Mouse (Mus musculus) ES-Bruce4 (cell line): Measurements from ENCODE around the gene Zscan20. TPM values are rescaled to one million over a fixed set of nuclear protein-coding genes. Genes with fewer than 3 reads are reported as not detected.
A peak's percentile ranks its signal among the peaks of the same experiment; 100 is the strongest.

Experiments
- H3K27ac ChIP-seq: 2 replicates; pipeline ENCODE4 v1.5.1; 2012; ENCODE audit warnings: low read length, inconsistent platforms; ENCODE audit not compliant: insufficient read depth
- H3K27me3 ChIP-seq: 2 replicates; pipeline ENCODE4 v1.6.1; 2012; ENCODE audit warnings: mild to moderate bottlenecking, low read length, inconsistent platforms; ENCODE audit not compliant: control insufficient read depth, poor library complexity, insufficient read depth, severe bottlenecking
- H3K36me3 ChIP-seq: 2 replicates; pipeline ENCODE4 v1.6.1; 2012; ENCODE audit warnings: inconsistent platforms, mild to moderate bottlenecking, low read length, moderate library complexity; ENCODE audit not compliant: control insufficient read depth, poor library complexity, insufficient read depth, severe bottlenecking
- H3K4me1 ChIP-seq: one replicate; pipeline ENCODE4 v1.8.1; 2011; ENCODE audit warnings: low read length; ENCODE audit not compliant: control insufficient read depth, insufficient read depth
- H3K4me3 ChIP-seq: 2 replicates; pipeline ENCODE4 v1.5.1; 2011; ENCODE audit warnings: low read depth, mild to moderate bottlenecking, low read length
- H3K9ac ChIP-seq: 2 replicates; pipeline ENCODE4 v1.6.1; 2012; ENCODE audit warnings: low read depth, mild to moderate bottlenecking, inconsistent platforms; ENCODE audit not compliant: poor library complexity, severe bottlenecking
- H3K9me3 ChIP-seq: replicated peaks from 2 replicates; pipeline ENCODE4 v1.6.1; 2012; ENCODE audit warnings: mild to moderate bottlenecking, low read length, inconsistent platforms; ENCODE audit not compliant: control insufficient read depth, poor library complexity, insufficient read depth, severe bottlenecking
- CTCF ChIP-seq: IDR thresholded peaks from one replicate; pipeline ENCODE4 v1.8.1; 2011; ENCODE audit warnings: low read depth, low read length
- EP300 ChIP-seq: IDR thresholded peaks from 2 replicates; pipeline ENCODE4 v1.6.1; 2011; ENCODE audit warnings: low read depth, low read length; ENCODE audit not compliant: insufficient read depth
- POLR2A ChIP-seq: IDR thresholded peaks from one replicate; pipeline ENCODE4 v1.8.1; 2011; ENCODE audit warnings: low read length; ENCODE audit not compliant: insufficient read depth
- polyA plus RNA-seq: library from polyadenylated mRNA; stranded (reverse); fragments of >200 nt; gene quantifications from 2 replicates; pipeline ENCODE4 v1.2.4, GENCODE M21; 2011; ENCODE audit warnings: low read depth; ENCODE audit not compliant: missing spikeins, insufficient read depth, insufficient read length

The Zscan20 gene
- polyA plus RNA-seq = 6.1 and 6.5 TPM in 2 replicates

GRCm38 (mm10) chr4:128609925-128610402 lies at the start of gene Zscan20:
Gene Zscan20, minus strand, starts transcription at chr4:128610098.
- H3K27ac ChIP-seq = no peak within 1 kb of the TSS
- H3K36me3 ChIP-seq = no peaks in the 10 kb centered on the region
- peak within 1 kb of the TSS; percentile 86 for H3K4me3 ChIP-seq
- peak within 1 kb of the TSS; percentile 36 for H3K9ac ChIP-seq
- H3K9me3 ChIP-seq = no peaks in the 10 kb centered on the region
- H3K4me1 ChIP-seq = no peaks in the 10 kb centered on the region
- no peaks in the 10 kb centered on the region for H3K27me3 ChIP-seq
- TF ChIP-seq CTCF = no peak
- TF ChIP-seq EP300 = no peak
- TF ChIP-seq POLR2A = no peak

DNA sequence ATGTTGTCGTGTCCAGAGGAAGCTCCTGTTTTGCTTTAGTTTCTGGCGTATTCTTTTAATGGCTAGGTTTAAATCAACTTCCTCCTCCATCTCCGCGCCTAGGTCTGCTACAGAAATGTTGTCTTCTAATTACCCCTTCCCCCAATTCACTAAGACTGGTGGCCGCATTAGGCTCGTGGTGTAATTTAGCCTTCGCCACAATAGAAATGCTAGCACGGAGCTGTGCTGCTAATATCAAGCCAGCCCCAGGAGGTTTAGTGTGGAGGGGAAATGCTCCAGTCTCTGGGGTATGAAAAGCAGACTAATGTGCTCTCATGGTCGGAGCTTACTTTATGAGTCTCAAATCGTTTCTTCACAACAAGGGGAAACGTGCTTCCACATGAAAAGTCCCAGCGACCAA lies 45.5 kb upstream of the Zscan20 start:
- TF ChIP-seq EP300 = no peak
- no peak for TF ChIP-seq CTCF
- no peak for TF ChIP-seq POLR2A
- no peaks in the 10 kb centered on the region for H3K4me1 ChIP-seq
- peak overlapping the region; percentile 68 for H3K9ac ChIP-seq
- no peaks in the 10 kb centered on the region for H3K36me3 ChIP-seq
- no peaks in the 10 kb centered on the region for H3K9me3 ChIP-seq
- H3K27me3 ChIP-seq = 0 out of 2 replicates have a peak, but pooled peaks cover 1% of the 10 kb centered on the region
- peak overlapping the region; percentile 71 for H3K4me3 ChIP-seq
- H3K27ac ChIP-seq = no peak overlapping the region

DNA sequence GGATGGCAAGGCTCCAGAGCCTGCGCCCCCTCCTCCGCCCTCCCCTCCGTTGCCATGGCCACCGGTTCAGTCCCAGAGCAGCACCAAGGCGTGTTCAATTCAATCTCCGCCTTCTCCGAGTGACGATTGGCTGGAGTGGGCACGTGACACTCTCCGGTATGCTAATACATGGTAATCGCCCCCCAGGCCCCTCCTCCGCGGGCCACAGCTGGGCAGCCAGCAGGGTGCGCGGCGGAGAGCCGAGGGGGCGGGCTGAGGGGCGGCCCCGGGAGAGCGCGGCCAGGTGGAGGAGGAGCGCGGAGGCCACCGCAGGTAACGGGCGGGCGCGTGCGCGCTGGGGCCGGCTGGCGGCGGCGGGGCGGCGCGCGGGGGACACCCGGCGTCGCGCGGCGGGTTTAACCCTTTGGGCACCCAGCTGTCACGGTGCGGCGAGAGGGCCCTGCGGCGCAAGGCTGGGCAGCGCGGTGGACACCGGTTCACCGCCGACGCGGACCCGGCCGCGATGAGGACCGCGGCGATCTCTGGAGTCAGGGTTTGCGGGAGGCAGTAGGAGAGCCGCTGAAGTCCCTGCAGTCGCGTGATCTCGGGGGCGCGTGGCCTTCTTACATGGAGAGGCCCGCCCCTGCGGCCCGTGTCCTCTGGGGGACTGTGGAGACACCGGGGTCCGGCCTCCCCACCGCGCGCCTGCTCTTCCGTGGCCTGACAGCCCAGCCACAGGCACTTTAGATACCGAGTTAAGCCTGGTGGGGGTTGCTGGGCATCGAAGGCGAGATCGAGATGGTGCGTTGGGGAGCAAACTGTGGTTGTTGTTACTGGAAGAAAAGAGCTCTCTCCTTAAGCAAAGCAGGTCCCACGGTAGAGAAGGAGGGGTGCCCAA lies 44.8 kb upstream of the Zscan20 start, which contains the start of gene Phc2:
Gene Phc2 (plus strand): TSS at position 198 of the 877 bp plus-strand sequence.
- Histone ChIP-seq H3K4me1 (no peaks in the 10 kb centered on the region), H3K27me3 (0 out of 2 replicates have a peak, but pooled peaks cover 1% of the 10 kb centered on the region), H3K9me3 (no peaks in the 10 kb centered on the region), H3K27ac (no peak within 1 kb of the TSS), H3K9ac (peak within 1 kb of the TSS; percentile 68), H3K36me3 (no peaks in the 10 kb centered on the region), H3K4me3 (peak within 1 kb of the TSS; percentile 71)
- TF ChIP-seq POLR2A = no peak
- TF ChIP-seq EP300 = no peak
- TF ChIP-seq CTCF = no peak

GRCm38 (mm10) chr4:128652584-128653298 lies 42.8 kb upstream of the Zscan20 start:
- Histone ChIP-seq H3K9me3 (no peaks in the 10 kb centered on the region), H3K27ac (no peak overlapping the region), H3K27me3 (0 out of 2 replicates have a peak, but pooled peaks cover 1% of the 10 kb centered on the region), H3K4me3 (no peak overlapping the region), H3K36me3 (no peaks in the 10 kb centered on the region), H3K9ac (no peak overlapping the region), H3K4me1 (no peaks in the 10 kb centered on the region)
- TF ChIP-seq POLR2A = no peak
- TF ChIP-seq CTCF = no peak
- TF ChIP-seq EP300 = 0 out of 2 replicates have a peak, but pooled peaks have one; percentile 24

DNA sequence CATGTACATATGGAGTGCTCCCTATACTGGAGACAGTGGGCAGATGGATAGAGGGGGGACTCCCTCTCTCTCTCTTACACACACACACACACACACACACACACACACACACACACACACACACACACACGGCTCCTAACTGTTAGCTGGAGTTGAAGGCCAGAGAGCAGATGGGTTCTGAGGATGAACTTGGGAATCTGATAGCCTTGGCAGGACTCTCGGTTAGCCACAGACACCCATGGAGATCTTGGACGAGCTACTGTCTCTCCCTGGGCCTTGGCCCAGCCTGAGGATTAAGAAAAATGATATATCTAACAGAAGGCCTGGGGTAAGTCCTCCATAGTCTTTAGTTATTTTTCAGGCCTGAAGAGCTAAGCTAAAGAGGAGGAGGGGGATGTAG lies 41.6 kb upstream of the Zscan20 start:
- no peaks in the 10 kb centered on the region for H3K36me3 ChIP-seq
- H3K9ac ChIP-seq = no peak overlapping the region
- no peak for TF ChIP-seq POLR2A
- no peak for TF ChIP-seq EP300
- no peak for TF ChIP-seq CTCF
- H3K4me1 ChIP-seq = no peaks in the 10 kb centered on the region
- H3K27me3 ChIP-seq = 0 out of 2 replicates have a peak, but pooled peaks cover 1% of the 10 kb centered on the region
- no peak overlapping the region for H3K27ac ChIP-seq
- no peaks in the 10 kb centered on the region for H3K9me3 ChIP-seq
- H3K4me3 ChIP-seq = no peak overlapping the region
